Mouse (Mus musculus) limb, embryonic 11.5 days (tissue): Measurements from ENCODE around the gene Ifna7. TPM values are rescaled to one million over a fixed set of nuclear protein-coding genes. Genes with fewer than 3 reads are reported as not detected.
A peak's percentile ranks its signal among the peaks of the same experiment; 100 is the strongest.
"Not testable (repeated sequence)": the region's sequence is repeated elsewhere in the genome, so short reads cannot be mapped to it uniquely, and the experiment has no call there.

Experiments
- ATAC-seq: fragments of 200-750 bp; cut with Nextera tagmentation; 2 replicates; pipeline ENCODE4 v1.8.0; 2017; ENCODE audit warnings: low read depth; ENCODE audit not compliant: insufficient number of reproducible peaks, low FRiP score, low TSS enrichment
- DNase-seq: peaks from one replicate; pipeline ENCODE4 v3.0.0-alpha.2; 2015; ENCODE audit warnings: low spot score
- H3K27ac ChIP-seq: fragments of 300-500 bp; sonication (generic); replicated peaks from 2 replicates; pipeline ENCODE4 v1.5.1; 2014; ENCODE audit warnings: low read depth, mild to moderate bottlenecking, low read length
- H3K27me3 ChIP-seq: fragments of 300-500 bp; sonication (generic); 2 replicates; pipeline ENCODE4 v1.6.1; 2014; ENCODE audit warnings: mild to moderate bottlenecking, low read length, mixed read lengths; ENCODE audit not compliant: control insufficient read depth, insufficient read depth
- H3K36me3 ChIP-seq: fragments of 300-500 bp; sonication (generic); 2 replicates; pipeline ENCODE4 v1.6.1; 2014; ENCODE audit warnings: mild to moderate bottlenecking, low read length, moderate library complexity, mixed read lengths; ENCODE audit not compliant: control insufficient read depth, insufficient read depth
- H3K4me1 ChIP-seq: fragments of 300-500 bp; sonication (generic); 2 replicates; pipeline ENCODE4 v1.6.1; 2014; ENCODE audit warnings: low read length, mixed read lengths; ENCODE audit not compliant: control insufficient read depth, insufficient read depth
- H3K4me2 ChIP-seq: fragments of 300-500 bp; sonication (generic); 2 replicates; pipeline ENCODE4 v1.6.1; 2014; ENCODE audit warnings: low read depth, mild to moderate bottlenecking, moderate library complexity; ENCODE audit not compliant: severe bottlenecking
- H3K4me3 ChIP-seq: fragments of 300-500 bp; sonication (generic); 2 replicates; pipeline ENCODE4 v1.5.1; 2014; ENCODE audit warnings: low read depth, low read length
- H3K9ac ChIP-seq: fragments of 300-500 bp; sonication (generic); 2 replicates; pipeline ENCODE4 v1.6.1; 2014; ENCODE audit warnings: mild to moderate bottlenecking, low read length
- H3K9me3 ChIP-seq: fragments of 300-500 bp; sonication (generic); 2 replicates; pipeline ENCODE4 v1.6.1; 2016; ENCODE audit warnings: low read length; ENCODE audit not compliant: control insufficient read depth
- WGBS: fragments of 180-500 bp; shearing (Covaris S2); extraction: QIAGEN DNeasy Blood & Tissue Kit; methylation state at CpG from one replicate; pipeline ENCODE4 v1.1.7; 2014; 5-methylcytosine and 5-hydroxymethylcytosine counted together
- polyA plus RNA-seq: library from polyadenylated mRNA; unstranded; fragments of >200 nt; fragmentation: Nextera tagmentation; extraction: Ambion mirVana; gene quantifications from 2 replicates; pipeline ENCODE4 v1.2.1, GENCODE M21; 2014

The Ifna7 gene
- polyA plus RNA-seq = not detected in 2 replicates

DNA sequence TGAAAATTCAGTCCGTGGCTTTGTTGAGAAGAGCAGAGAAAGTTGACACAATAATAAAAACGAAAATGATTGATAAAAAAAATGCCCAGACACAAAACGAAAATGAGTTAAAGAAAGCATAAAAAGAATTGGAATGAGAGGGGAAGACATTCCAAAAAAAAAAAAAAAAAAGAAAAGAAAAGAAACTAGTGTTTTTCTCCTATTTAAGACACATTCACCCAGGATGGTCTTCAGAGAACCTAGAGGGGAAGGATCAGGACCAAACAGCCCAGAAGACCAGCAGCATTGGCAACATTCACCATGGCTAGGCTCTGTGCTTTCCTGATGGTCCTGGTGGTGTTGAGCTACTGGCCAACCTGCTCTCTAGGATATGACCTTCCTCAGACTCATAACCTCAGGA is at the start of gene Ifna7:
Ifna7 (plus strand) TSS at position 301 of the 400 bp plus-strand sequence.
- 64% methylated on average over 3 of the region's 3 CpGs for WGBS
- no peak for ATAC-seq

DNA sequence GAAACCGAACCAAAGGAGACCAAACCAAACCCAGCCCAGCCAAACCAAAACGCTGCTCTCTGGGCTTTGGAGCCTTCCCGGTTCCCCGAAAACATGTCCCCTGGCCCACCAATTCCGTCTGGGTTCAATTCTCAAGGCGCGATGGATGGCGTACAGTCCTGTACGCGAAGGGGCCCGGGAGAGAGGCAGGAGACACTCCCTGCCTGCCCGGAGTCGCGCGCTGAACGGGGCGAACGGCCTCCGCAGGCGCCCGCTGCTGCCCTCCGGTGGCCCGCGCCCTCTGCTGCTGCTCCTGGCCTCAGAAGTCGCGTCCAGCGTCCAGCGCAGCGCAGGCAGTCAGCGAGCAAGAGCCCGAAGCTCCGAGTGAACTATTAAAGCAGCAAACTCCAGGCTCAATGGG is 42.5 kb upstream of the Ifna7 start, which contains the start of gene Gm13290:
Gm13290 (plus strand) TSS at position 301 of the 400 bp plus-strand sequence.
- not testable (repeated sequence) for H3K27me3 ChIP-seq, H3K4me2 ChIP-seq, H3K4me3 ChIP-seq, H3K27ac ChIP-seq, DNase-seq, H3K4me1 ChIP-seq, ATAC-seq, H3K9ac ChIP-seq, H3K9me3 ChIP-seq, H3K36me3 ChIP-seq
- WGBS = no CpG with 5 or more reads among the region's 32 CpGs

More for the DNA sequence above, at the start of gene Ifna7:
- Histone ChIP-seq H3K4me1 (no peaks in the 10 kb centered on the region), H3K9ac (no peak within 1 kb of the TSS), H3K36me3 (no peaks in the 10 kb centered on the region), H3K4me3 (no peak within 1 kb of the TSS), H3K27me3 (no peaks in the 10 kb centered on the region), H3K4me2 (no peak within 1 kb of the TSS), H3K9me3 (no peaks in the 10 kb centered on the region), H3K27ac (no peak within 1 kb of the TSS)
- DNase-seq = no peak

DNA sequence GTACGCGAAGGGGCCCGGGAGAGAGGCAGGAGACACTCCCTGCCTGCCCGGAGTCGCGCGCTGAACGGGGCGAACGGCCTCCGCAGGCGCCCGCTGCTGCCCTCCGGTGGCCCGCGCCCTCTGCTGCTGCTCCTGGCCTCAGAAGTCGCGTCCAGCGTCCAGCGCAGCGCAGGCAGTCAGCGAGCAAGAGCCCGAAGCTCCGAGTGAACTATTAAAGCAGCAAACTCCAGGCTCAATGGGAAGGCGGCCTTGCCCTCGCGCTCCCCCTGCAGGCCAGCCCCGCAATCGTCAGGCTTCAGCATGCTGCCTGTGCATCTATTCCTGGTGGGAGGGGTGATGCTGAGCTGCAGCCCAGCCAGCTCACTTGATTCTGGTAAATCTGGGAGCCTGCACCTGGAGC is 39.4 kb upstream of the Ifna7 start, which contains the start of gene Gm13289:
Gm13289 (plus strand) TSS at position 301 of the 400 bp plus-strand sequence.
- no CpG with 5 or more reads among the region's 29 CpGs for WGBS
- not testable (repeated sequence) for DNase-seq, ATAC-seq, H3K9me3 ChIP-seq, H3K36me3 ChIP-seq, H3K4me2 ChIP-seq, H3K27me3 ChIP-seq, H3K4me1 ChIP-seq, H3K4me3 ChIP-seq, H3K27ac ChIP-seq, H3K9ac ChIP-seq

DNA sequence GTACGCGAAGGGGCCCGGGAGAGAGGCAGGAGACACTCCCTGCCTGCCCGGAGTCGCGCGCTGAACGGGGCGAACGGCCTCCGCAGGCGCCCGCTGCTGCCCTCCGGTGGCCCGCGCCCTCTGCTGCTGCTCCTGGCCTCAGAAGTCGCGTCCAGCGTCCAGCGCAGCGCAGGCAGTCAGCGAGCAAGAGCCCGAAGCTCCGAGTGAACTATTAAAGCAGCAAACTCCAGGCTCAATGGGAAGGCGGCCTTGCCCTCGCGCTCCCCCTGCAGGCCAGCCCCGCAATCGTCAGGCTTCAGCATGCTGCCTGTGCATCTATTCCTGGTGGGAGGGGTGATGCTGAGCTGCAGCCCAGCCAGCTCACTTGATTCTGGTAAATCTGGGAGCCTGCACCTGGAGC is 36.5 kb upstream of the Ifna7 start, which contains the start of gene Gm13272:
Gm13272 (plus strand) TSS at position 301 of the 400 bp plus-strand sequence.
- ATAC-seq, H3K4me3 ChIP-seq, H3K4me1 ChIP-seq, H3K9me3 ChIP-seq, H3K36me3 ChIP-seq, H3K4me2 ChIP-seq, H3K9ac ChIP-seq, H3K27me3 ChIP-seq, DNase-seq, H3K27ac ChIP-seq: not testable (repeated sequence)
- no CpG with 5 or more reads among the region's 29 CpGs for WGBS

DNA sequence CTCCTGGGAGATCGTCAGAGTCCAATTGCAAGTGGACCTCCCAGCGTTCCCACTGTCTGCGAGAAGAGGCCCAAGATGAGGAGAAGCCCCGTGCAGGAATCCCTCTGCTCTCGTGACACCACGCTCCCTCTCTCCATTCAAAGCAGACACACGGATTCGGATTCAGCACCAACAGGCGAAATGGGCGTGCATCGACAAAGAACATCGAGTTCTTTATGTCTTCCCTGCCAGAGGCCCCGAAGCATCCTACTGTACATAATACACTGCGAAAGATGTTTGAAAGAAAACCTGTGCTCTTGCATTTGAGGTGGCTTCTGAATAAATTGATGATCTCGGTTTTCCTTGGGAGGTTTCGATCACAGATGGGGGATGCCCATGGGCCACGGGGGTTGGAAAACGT is 35.7 kb upstream of the Ifna7 start:
- not testable (repeated sequence) for H3K4me3 ChIP-seq, H3K36me3 ChIP-seq, H3K9me3 ChIP-seq, DNase-seq, H3K27me3 ChIP-seq, H3K9ac ChIP-seq, H3K4me1 ChIP-seq, H3K4me2 ChIP-seq, H3K27ac ChIP-seq, ATAC-seq
- WGBS = 37% methylated on average over 15 of the region's 18 CpGs

DNA sequence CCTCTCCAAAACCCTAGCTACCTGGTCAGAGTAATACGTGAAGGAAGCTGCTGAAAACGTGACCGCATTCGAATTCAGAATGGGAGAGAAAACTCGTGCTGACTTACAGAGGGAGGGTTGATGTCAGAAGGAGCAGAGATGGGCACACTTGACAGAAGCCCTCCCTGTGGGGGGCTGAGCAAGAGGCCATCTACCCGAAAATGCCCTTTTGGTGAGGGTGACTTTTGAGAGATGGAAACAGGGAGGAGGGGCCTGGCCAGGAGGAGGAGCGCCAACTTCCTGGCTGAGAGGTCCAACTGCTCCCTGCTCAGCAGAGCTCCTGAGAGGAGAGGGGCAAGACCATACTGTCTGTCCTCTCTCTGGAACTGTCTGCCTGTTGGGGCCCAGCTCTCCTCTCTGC is 34.2 kb upstream of the Ifna7 start, which contains the start of gene Ifnz:
Ifnz (plus strand) TSS at position 301 of the 400 bp plus-strand sequence.
- H3K9me3 ChIP-seq, ATAC-seq, H3K4me3 ChIP-seq, DNase-seq, H3K4me1 ChIP-seq, H3K27ac ChIP-seq, H3K36me3 ChIP-seq, H3K27me3 ChIP-seq, H3K9ac ChIP-seq: not testable (repeated sequence)
- peak within 1 kb of the TSS; percentile 28; the same call in 1 of the 2 replicates for H3K4me2 ChIP-seq
- WGBS = 35% methylated on average over 3 of the region's 7 CpGs

DNA sequence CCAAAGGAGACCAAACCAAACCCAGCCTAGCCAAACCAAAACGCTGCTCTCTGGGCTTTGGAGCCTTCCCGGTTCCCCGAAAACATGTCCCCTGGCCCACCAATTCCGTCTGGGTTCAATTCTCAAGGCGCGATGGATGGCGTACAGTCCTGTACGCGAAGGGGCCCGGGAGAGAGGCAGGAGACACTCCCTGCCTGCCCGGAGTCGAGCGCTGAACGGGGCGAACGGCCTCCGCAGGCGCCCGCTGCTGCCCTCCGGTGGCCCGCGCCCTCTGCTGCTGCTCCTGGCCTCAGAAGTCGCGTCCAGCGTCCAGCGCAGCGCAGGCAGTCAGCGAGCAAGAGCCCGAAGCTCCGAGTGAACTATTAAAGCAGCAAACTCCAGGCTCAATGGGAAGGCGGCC is 33.7 kb upstream of the Ifna7 start:
- not testable (repeated sequence) for ATAC-seq, H3K9ac ChIP-seq, H3K4me3 ChIP-seq, H3K27me3 ChIP-seq, H3K27ac ChIP-seq, H3K4me1 ChIP-seq, H3K36me3 ChIP-seq, DNase-seq, H3K9me3 ChIP-seq
- whole genome bisulfite sequencing = 0% methylated on average over 7 of the region's 31 CpGs
- H3K4me2 ChIP-seq = peak overlapping the region; percentile 28; the same call in 1 of the 2 replicates

DNA sequence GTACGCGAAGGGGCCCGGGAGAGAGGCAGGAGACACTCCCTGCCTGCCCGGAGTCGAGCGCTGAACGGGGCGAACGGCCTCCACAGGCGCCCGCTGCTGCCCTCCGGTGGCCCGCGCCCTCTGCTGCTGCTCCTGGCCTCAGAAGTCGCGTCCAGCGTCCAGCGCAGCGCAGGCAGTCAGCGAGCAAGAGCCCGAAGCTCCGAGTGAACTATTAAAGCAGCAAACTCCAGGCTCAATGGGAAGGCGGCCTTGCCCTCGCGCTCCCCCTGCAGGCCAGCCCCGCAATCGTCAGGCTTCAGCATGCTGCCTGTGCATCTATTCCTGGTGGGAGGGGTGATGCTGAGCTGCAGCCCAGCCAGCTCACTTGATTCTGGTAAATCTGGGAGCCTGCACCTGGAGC is 30.6 kb upstream of the Ifna7 start, which contains the start of gene Gm13276:
Gm13276 (plus strand) TSS at position 301 of the 400 bp plus-strand sequence.
- not testable (repeated sequence) for ATAC-seq, H3K9me3 ChIP-seq, H3K9ac ChIP-seq, H3K4me1 ChIP-seq, H3K4me2 ChIP-seq, H3K4me3 ChIP-seq, H3K27me3 ChIP-seq, H3K27ac ChIP-seq, DNase-seq, H3K36me3 ChIP-seq
- whole genome bisulfite sequencing = no CpG with 5 or more reads among the region's 27 CpGs

DNA sequence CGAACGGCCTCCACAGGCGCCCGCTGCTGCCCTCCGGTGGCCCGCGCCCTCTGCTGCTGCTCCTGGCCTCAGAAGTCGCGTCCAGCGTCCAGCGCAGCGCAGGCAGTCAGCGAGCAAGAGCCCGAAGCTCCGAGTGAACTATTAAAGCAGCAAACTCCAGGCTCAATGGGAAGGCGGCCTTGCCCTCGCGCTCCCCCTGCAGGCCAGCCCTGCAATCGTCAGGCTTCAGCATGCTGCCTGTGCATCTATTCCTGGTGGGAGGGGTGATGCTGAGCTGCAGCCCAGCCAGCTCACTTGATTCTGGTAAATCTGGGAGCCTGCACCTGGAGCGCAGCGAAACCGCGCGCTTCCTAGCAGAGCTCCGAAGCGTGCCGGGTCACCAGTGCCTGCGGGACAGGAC is 27.6 kb upstream of the Ifna7 start, which contains the start of gene Gm13277:
Gm13277 (plus strand) TSS at position 231 of the 400 bp plus-strand sequence.
- not testable (repeated sequence) for H3K4me2 ChIP-seq, ATAC-seq, H3K4me3 ChIP-seq, H3K4me1 ChIP-seq, H3K36me3 ChIP-seq, DNase-seq, H3K27me3 ChIP-seq, H3K9ac ChIP-seq, H3K9me3 ChIP-seq, H3K27ac ChIP-seq
- no CpG with 5 or more reads among the region's 28 CpGs for WGBS
